Mouse (Mus musculus): Measurements from ENCODE around the gene Xk. TPM values are rescaled to one million over a fixed set of nuclear protein-coding genes. Genes with fewer than 3 reads are reported as not detected.
"Not testable (repeated sequence)": the region's sequence is repeated elsewhere in the genome, so short reads cannot be mapped to it uniquely, and the experiment has no call there.

Gene Xk
- polyA plus RNA-seq, 2 experiments from 2014 or later: 0.86 to 1.5 TPM

DNA sequence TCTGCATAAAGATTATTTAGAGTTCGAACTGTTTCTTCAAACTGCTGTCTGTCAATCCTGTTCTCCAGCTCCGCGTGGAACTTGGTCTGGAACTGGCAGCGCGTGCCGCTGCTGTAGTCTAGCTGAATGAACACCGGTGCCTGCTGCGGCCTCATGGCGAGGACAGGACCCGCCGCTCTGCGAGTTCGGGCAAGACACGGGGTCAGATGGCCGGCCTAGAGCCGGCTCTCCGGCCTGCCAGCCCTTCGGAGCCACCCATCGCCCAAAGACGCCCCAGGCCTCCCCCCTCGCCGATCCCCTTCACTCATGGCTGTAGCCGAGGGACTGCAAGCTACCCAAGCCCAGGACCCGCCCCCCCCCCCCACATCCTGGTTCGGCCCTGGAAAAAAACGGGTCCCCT, 55.4 kb downstream of the Xk start:
- ATAC-seq: not testable (repeated sequence)

DNA sequence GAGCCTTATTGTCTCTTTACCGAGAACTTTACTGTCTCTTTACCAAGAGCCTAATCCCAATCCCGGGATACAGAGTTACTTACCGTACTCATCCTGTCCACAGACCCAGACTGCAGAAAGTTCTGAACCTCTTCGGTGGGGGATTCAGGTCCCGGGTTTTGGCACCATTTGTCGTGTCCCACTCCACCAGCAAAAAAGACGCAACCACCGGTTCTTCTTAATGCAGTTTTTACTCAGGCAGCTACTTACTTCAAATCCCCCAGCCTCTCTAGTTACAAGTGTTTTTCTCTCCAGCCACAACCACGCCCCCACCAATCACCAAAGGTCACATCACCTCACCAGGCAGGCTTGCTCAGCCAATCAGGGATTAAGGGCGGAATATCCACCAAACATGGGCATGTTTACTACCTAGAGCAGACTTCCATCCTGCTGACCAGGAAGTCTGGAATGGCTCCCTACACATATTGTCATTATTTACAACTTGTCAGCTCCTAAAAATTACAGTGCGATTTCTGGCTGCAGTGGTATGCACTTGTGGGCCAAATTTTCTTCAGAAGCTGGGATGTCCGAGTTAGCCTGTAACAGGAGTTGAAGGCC, 59.9 kb downstream of the Xk start:
- ATAC-seq: peak; percentile 76

DNA sequence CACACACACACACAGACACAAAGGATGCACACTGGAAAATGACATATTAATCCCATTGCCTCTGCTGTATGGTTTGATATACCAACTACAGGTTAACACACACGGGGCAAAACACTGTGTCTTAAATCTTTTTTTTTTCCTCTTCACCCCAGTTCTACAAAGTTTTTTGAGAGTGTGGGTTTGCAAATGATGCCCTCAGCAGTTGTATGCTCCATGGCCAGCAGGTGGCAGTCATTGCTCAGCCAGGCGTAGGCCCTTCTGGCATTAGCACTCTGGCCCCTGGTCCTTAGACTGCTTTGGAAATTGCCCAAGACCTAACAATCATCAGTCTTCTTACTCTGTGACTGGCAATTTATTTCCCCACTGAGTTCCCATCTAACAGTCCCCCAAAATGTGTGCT, 60.5 kb downstream of the Xk start:
- ATAC-seq: peak; percentile 88

DNA sequence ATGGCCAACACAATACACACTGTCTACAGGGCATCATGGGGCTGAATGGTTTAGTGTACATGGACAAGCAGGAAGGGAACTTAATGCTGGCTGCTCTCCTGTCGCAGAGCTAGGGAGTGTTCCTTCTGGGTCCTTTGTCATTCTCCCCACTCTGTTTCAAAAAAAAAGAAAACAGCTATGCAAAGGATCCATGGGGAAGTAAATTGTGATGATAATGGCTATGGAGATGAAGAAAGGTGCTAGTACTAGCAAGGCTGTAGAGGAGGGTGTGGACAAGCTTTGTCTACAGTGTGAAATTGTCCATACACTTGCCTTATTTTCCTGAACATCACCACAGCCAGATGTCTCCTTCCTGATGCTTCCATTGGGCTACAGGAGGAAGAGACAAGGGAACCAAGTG, 62.4 kb downstream of the Xk start:
- ATAC-seq: not testable (repeated sequence)

DNA sequence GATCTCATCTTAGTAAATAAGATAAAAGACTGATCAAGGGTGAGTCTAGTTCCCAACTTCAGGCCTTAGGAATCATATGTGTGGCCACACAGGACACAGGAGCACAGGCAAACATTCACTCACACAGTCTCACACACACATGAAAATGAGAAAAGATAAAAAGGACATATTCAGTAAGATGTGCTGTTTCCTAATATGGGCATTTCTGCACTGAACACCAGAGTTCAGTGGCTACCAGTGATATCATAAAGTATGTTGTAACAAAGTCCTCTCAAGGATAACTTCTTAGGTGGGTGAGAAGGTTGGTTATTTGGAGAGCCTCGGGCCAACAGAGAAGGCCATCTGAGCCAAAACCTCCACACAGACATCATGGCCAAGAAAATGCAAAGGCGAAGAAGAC, 77.8 kb downstream of the Xk start, which contains the start of gene H2al1k:
TSS of gene H2al1k (plus strand) at position 301 of the 400 bp plus-strand sequence.
- not testable (repeated sequence) for ATAC-seq

Other genes with a start within 250 kb of the Xk start
- not detected for gene Fthl17e, start 239.3 kb upstream of the Xk start, polyA plus RNA-seq (2017; shearing (Covaris generic))
- not detected for gene Fthl17f, start 209.7 kb upstream of the Xk start, polyA plus RNA-seq (2017; shearing (Covaris generic))
- gene 4930402K13Rik, start 168.2 kb upstream of the Xk start, polyA plus RNA-seq (2017; shearing (Covaris generic)): not detected
- gene Lancl3, start 72.9 kb upstream of the Xk start, polyA plus RNA-seq (2017; shearing (Covaris generic)): under 1 TPM; 0.39 to 0.85 TPM
- 1 to 10 TPM in 1 of 2 experiments, under 1 TPM in 1; 0.38 to 1.2 TPM for gene Gm14862, start 15.9 kb upstream of the Xk start, polyA plus RNA-seq (2017; shearing (Covaris generic))
- gene H2al1m, start 11.0 kb downstream of the Xk start, polyA plus RNA-seq (2017; shearing (Covaris generic)): under 1 TPM in 1 of 2 experiments, not detected in 1; 0.85 TPM
- not detected for gene H2al1k, start 77.9 kb downstream of the Xk start, polyA plus RNA-seq (2017; shearing (Covaris generic))
- gene Cybb, start 215.0 kb downstream of the Xk start, polyA plus RNA-seq (2017; shearing (Covaris generic)): 10 to 100 TPM; 40.8 to 48.7 TPM

Measured in CD4-positive, CD25-positive, alpha-beta regulatory T cell, adult 4 months (primary cell).